Mouse (Mus musculus) kidney, postnatal 14 days (tissue): ENCODE measurements around the gene Atad2b.
"Not testable (repeated sequence)": the region's sequence is repeated elsewhere in the genome, so short reads cannot be mapped to it uniquely, and the experiment has no call there.

Source experiments
- DNase-seq: peaks from one replicate; pipeline ENCODE4 v3.0.0; 2022; ENCODE audit warnings: mixed read lengths

Gene Atad2b

GRCm38 (mm10) chr12:4911716-4912115 lies 5.4 kb upstream of the Atad2b start:
- peak; percentile 46 for DNase-seq

GRCm38 (mm10) chr12:4914441-4914840 lies 2.7 kb upstream of the Atad2b start:
- DNase-seq = no peak

GRCm38 (mm10) chr12:4914944-4915343 lies 2.2 kb upstream of the Atad2b start:
- no peak for DNase-seq

- DNase-seq = peak; percentile 71
These were observed 845 bp downstream of the Atad2b start for GRCm38 (mm10) chr12:4917805-4918591.

GRCm38 (mm10) chr12:4928197-4928596 lies 11.0 kb downstream of the Atad2b start:
- no peak for DNase-seq

- DNase-seq = no peak
These were observed 13.8 kb downstream of the Atad2b start for GRCm38 (mm10) chr12:4930820-4931548.

GRCm38 (mm10) chr12:4952272-4952671 lies 35.1 kb downstream of the Atad2b start:
- DNase-seq = no peak

- DNase-seq = no peak
These were observed 36.0 kb downstream of the Atad2b start for GRCm38 (mm10) chr12:4953156-4953555.

GRCm38 (mm10) chr12:4972939-4973338 lies 55.8 kb downstream of the Atad2b start:
- DNase-seq = peak; percentile 80

- no peak for DNase-seq
These were observed 61.2 kb downstream of the Atad2b start for GRCm38 (mm10) chr12:4978324-4978723.

GRCm38 (mm10) chr12:4996981-4997380 lies 79.8 kb downstream of the Atad2b start:
- no peak for DNase-seq

- DNase-seq = no peak
These were observed 88.2 kb downstream of the Atad2b start for GRCm38 (mm10) chr12:5005338-5005737.

GRCm38 (mm10) chr12:5005776-5006175 lies 88.6 kb downstream of the Atad2b start:
- DNase-seq = not testable (repeated sequence)

- not testable (repeated sequence) for DNase-seq
These were observed 91.5 kb downstream of the Atad2b start for GRCm38 (mm10) chr12:5008638-5009037.

GRCm38 (mm10) chr12:5025226-5025861 lies 108.2 kb downstream of the Atad2b start:
- no peak for DNase-seq

GRCm38 (mm10) chr12:5029035-5029434 lies 111.9 kb downstream of the Atad2b start:
- DNase-seq = no peak

- DNase-seq = no peak
These were observed 120.9 kb downstream of the Atad2b start for GRCm38 (mm10) chr12:5038008-5038407.

GRCm38 (mm10) chr12:5044141-5044540 lies 127.0 kb downstream of the Atad2b start:
- no peak for DNase-seq

- no peak for DNase-seq
These were observed 131.0 kb downstream of the Atad2b start for GRCm38 (mm10) chr12:5048104-5048503.

- no peak for DNase-seq
These were observed 150.4 kb downstream of the Atad2b start for GRCm38 (mm10) chr12:5067590-5067989.

- no peak for DNase-seq
These were observed 153.0 kb downstream of the Atad2b start for GRCm38 (mm10) chr12:5070131-5070530.

- DNase-seq = no peak
These were observed 156.0 kb downstream of the Atad2b start for GRCm38 (mm10) chr12:5073191-5073590.

- DNase-seq = no peak
These were observed 164.3 kb downstream of the Atad2b start for GRCm38 (mm10) chr12:5081480-5081879.

GRCm38 (mm10) chr12:5084714-5085113 lies 167.6 kb downstream of the Atad2b start:
- DNase-seq = no peak
